Mouse (Mus musculus) ovary, postnatal 14 days (tissue): ENCODE measurements at regions not wholly inside any gene's neighbourhood (a gene's known extent, or its start where the extent isn't known, plus 50 kb on each side); places are given as distances from the start of the nearest gene placed in this dataset.

Experiments
- DNase-seq: peaks from one replicate; pipeline ENCODE4 v3.0.0; 2022; ENCODE audit warnings: low spot score

GRCm38 (mm10) chr3:149625066-149625465, 634.7 kb upstream of the Adgrl2 start:
- no peak for DNase-seq

DNA sequence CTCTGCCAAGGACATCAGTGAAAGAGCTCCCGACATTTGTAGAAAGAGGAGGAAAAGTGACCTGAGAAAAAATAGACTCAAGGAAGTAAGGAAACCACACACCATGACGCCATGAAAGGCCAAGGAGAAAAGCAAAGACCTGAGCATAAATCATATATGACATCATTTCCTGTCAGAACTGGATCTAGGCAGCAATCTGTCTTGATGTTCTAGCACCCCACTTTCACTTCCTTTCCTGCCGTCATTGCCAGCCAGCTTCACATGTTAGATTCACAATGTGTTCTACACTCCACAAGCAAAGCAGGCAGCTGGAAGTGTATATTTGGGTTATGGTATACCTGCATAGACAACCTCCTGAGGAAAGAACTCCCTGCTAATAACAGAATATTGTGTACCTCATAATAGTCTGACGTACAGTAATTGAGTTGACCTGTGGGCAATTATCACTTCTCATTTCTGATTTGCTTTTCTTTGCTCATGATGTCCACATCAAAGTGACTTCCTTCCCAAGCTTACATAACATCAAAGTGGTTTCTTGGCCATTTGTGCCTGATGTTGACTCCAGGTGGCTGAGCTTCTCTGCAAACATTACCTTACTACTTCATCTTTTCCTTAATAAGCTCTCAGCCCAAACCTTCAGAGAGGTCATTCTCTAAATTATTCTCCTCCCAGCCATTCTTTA, 633.6 kb upstream of the Adgrl2 start:
- DNase-seq, result no peak

DNA sequence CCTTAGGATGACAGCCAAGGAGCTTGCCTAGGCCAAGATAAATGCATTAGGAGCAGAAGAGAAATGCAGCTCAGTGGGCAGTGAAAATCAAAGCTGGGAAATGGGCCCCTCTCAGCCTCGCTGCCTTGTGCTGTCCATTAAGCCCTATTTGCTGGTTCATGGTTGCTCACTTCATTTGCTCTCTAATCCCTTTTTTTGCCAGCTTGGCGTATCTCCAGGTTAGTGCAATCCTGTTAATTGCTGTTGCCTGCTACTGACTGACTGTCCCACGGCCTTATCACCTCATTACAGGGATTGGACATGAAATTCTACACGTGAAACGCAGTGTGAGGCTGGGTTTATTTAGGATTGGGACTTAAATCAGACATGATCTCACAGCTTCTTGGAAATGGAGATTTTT, 613.5 kb upstream of the Adgrl2 start:
- DNase-seq, result no peak

DNA sequence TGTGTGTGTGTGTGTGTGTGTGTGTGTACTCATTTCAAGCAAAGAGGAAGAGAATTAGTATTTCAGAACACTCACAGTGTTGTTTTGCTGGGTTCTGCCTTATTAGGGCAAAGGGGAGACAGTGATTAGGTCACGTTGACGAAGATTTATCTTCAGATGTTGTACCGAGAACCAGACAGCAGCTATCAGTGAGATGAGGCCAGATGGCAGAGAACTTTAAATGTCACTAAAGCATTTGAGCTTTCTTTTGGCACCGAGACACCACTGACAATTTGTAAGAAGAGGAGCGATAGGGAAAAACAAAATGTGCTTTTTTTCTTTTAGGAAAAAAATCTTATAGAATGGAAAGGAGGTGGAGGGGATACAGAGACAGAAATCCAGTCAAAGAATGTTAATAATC, 610.9 kb upstream of the Adgrl2 start:
- no peak for DNase-seq

- no peak for DNase-seq
Measured at GRCm38 (mm10) chr3:149594470-149594869, 604.1 kb upstream of the Adgrl2 start.

DNA sequence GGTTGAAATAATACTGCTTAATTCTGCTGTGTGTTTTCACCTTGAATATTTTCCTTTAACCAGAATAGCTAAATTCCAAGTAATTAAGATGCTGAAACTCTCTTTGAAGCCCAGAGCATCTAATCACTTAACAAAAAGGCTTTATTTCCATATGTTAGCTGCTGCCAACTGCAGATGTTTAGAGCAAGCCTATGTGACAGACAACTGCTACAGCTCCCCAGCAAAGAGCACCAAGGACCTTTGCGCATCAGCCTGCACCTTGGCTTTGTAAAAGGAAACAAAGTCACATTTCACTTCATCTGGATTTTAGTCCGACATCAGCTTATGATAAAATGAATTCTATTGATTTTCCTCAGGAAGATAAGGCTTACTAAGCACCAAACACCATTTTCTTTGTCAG, 595.4 kb upstream of the Adgrl2 start:
- no peak for DNase-seq

- no peak for DNase-seq
Measured at GRCm38 (mm10) chr3:149581141-149581540, 590.8 kb upstream of the Adgrl2 start.

DNA sequence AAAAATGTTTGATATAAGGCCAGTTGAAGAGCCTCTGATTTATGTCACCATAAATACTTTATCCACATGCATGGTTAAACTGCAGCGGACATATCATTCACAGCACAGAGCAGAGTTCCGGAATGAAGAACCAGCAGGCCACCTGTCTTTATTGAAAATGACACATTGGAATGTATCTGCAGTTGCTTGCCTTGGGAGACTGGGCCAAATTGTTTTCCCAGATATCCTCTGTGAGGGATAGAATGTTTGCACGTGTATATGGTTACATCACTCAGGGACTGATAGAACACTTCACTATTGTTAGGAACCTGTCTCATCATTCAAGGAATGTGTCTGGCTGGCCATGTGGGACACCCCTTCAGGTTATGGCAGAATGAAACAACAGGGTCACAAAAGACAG, 585.3 kb upstream of the Adgrl2 start:
- no peak for DNase-seq

GRCm38 (mm10) chr3:149566853-149567252, 576.5 kb upstream of the Adgrl2 start:
- no peak for DNase-seq

DNA sequence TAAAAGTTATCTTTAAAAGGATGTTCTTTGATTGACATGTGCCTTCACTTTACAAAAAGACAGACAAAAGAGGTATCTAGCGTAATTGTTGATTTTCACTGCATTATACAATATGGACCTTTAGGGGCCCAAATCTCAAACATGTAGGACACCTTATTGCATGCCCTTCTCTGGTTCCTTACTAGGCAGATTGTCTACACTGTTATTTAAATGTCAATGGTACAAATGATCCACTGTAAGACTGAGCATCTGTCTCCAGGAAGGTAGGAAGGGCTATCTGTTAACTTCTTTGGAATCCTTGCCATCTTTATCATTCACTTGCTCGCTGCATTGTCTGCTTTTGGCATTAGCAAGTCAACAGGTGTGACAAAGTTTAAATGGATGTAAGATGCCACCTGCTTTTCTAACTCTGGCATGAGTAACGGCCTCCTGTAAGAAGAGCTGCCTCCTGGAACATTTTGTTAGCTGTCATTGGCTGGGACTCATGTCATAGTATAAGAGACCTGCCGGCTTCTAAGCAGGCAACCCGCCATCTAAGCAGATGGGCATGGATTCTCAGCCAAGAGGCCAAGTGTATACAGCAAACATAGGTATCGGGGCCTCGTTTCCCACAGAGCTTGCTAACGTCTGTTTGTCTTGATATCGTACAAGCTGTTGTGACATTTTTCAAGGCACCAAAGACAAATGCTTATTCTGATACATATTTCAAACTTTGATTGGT, 560.0 kb upstream of the Adgrl2 start:
- DNase-seq, result no peak

- no peak for DNase-seq
Measured at GRCm38 (mm10) chr3:149547045-149547444, 556.7 kb upstream of the Adgrl2 start.

- DNase-seq, result no peak
Measured at GRCm38 (mm10) chr3:149546256-149546655, 555.9 kb upstream of the Adgrl2 start.

DNA sequence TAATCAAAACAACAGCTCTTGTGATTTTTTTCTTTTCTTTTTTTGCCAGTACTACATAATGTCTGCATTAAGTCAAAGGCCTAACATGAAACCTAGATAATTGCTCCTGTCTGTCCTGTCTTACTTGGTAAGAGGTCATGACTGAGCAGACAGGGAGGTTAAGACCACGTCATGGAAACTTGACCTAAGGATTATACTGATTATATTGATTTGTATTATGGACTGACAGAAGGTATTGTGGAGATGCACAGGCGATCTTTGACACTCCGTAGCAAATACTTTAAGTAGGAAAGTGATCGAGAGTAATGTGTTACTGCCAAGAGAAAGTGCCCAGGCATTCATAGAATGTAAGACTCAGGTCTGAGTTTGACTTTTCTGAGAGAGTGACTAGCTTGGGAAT, 543.8 kb upstream of the Adgrl2 start:
- no peak for DNase-seq

- no peak for DNase-seq
Measured at GRCm38 (mm10) chr3:149530026-149530607, 539.8 kb upstream of the Adgrl2 start.

- DNase-seq, result no peak
Measured at GRCm38 (mm10) chr3:149526509-149526908, 536.2 kb upstream of the Adgrl2 start.

GRCm38 (mm10) chr3:149519575-149519929, 529.2 kb upstream of the Adgrl2 start:
- DNase-seq, result no peak

GRCm38 (mm10) chr3:149518928-149519574, 528.7 kb upstream of the Adgrl2 start:
- DNase-seq, result no peak

GRCm38 (mm10) chr3:149517537-149517936, 527.2 kb upstream of the Adgrl2 start:
- DNase-seq, result no peak

- DNase-seq, result no peak
Measured at GRCm38 (mm10) chr3:149509178-149509577, 518.8 kb upstream of the Adgrl2 start.

- no peak for DNase-seq
Measured at GRCm38 (mm10) chr3:149508671-149509070, 518.3 kb upstream of the Adgrl2 start.

- DNase-seq, result no peak
Measured at GRCm38 (mm10) chr3:149505692-149506091, 515.3 kb upstream of the Adgrl2 start.

GRCm38 (mm10) chr3:149503992-149504391, 513.6 kb upstream of the Adgrl2 start:
- DNase-seq, result no peak

GRCm38 (mm10) chr3:149500130-149500529, 509.8 kb upstream of the Adgrl2 start:
- DNase-seq, result no peak
